Mouse (Mus musculus): Measurements from ENCODE around the gene Magoh. TPM values are rescaled to one million over a fixed set of nuclear protein-coding genes. Genes with fewer than 3 reads are reported as not detected.

Gene Magoh
- total RNA-seq, 2 experiments from 2014 or later, result 53.9 to 63.6 TPM

Other genes starting within 250 kb of the Magoh start
- not detected for gene Dmrtb1, start 195.5 kb upstream of the Magoh start, total RNA-seq (2021)
- 1 to 10 TPM; 2.4 to 2.6 TPM for gene Lrp8, start 77.5 kb upstream of the Magoh start, total RNA-seq (2021)
- 10 to 100 TPM; 69.3 to 81.8 TPM for gene 0610037L13Rik, start 10.1 kb downstream of the Magoh start, total RNA-seq (2021)
- gene Cpt2, start 43.9 kb downstream of the Magoh start, total RNA-seq (2021), result 10 to 100 TPM; 47.3 to 51.2 TPM
- gene Slc1a7, start 88.6 kb downstream of the Magoh start, total RNA-seq (2021), result not detected
- 1 to 10 TPM; 5.9 to 9.8 TPM for gene Podn, start 216.7 kb downstream of the Magoh start, total RNA-seq (2021)